Mouse (Mus musculus): ENCODE results near the gene Etv6. TPM values are rescaled to one million over a fixed set of nuclear protein-coding genes. Genes with fewer than 3 reads are reported as not detected.

Etv6 gene
- polyA plus RNA-seq, 1 experiment from 2014 or later: 20.0 TPM

- Histone ChIP-seq H3K9me3 (ENCODE audit: control insufficient read depth, low read length) (no peaks in the 10 kb centered on the region), H3K4me3 (ENCODE audit: low read depth, low read length) (no peak overlapping the region), H3K4me1 (ENCODE audit: control insufficient read depth, insufficient read depth, low read length) (no peaks in the 10 kb centered on the region), H3K36me3 (ENCODE audit: control insufficient read depth, insufficient read depth, low read length) (no peaks in the 10 kb centered on the region), H3K27me3 (ENCODE audit: control insufficient read depth, insufficient read depth, low read length) (no peaks in the 10 kb centered on the region), H3K9ac (ENCODE audit: low read length) (no peak overlapping the region), H3K27ac (replicated peaks; ENCODE audit: low read depth, low read length) (no peak overlapping the region), H3K4me2 (ENCODE audit: low read depth, severe bottlenecking) (no peak overlapping the region)
- 82% methylated on average over 1 of the region's 1 CpGs for WGBS
- DNase-seq (ENCODE audit: low spot score): no peak
- no peak for ATAC-seq (ENCODE audit: insufficient number of reproducible peaks, low FRiP score, low TSS enrichment, low read depth)
Observed at GRCm38 (mm10) chr6:134301951-134302350, 266.5 kb downstream of the Etv6 start.

- no peak overlapping the region for H3K9ac ChIP-seq (ENCODE audit: low read length)
- no peaks in the 10 kb centered on the region for H3K36me3 ChIP-seq (ENCODE audit: control insufficient read depth, insufficient read depth, low read length)
- H3K9me3 ChIP-seq (ENCODE audit: control insufficient read depth, low read length): no peaks in the 10 kb centered on the region
- no peak for ATAC-seq (ENCODE audit: insufficient number of reproducible peaks, low FRiP score, low TSS enrichment, low read depth)
- no peak for DNase-seq (ENCODE audit: low spot score)
- no peak overlapping the region for H3K27ac ChIP-seq (replicated peaks; ENCODE audit: low read depth, low read length)
- no peaks in the 10 kb centered on the region for H3K4me1 ChIP-seq (ENCODE audit: control insufficient read depth, insufficient read depth, low read length)
- WGBS: 91% methylated on average over 4 of the region's 4 CpGs
- no peak overlapping the region for H3K4me2 ChIP-seq (ENCODE audit: low read depth, severe bottlenecking)
- H3K27me3 ChIP-seq (ENCODE audit: control insufficient read depth, insufficient read depth, low read length): no peaks in the 10 kb centered on the region
- no peak overlapping the region for H3K4me3 ChIP-seq (ENCODE audit: low read depth, low read length)
Observed at GRCm38 (mm10) chr6:134311346-134311745, 275.8 kb downstream of the Etv6 start.

- no peaks in the 10 kb centered on the region for H3K9me3 ChIP-seq (ENCODE audit: control insufficient read depth, low read length)
- H3K9ac ChIP-seq (ENCODE audit: low read length): no peak overlapping the region
- no peak overlapping the region for H3K27ac ChIP-seq (replicated peaks; ENCODE audit: low read depth, low read length)
- H3K4me2 ChIP-seq (ENCODE audit: low read depth, severe bottlenecking): no peak overlapping the region
- DNase-seq (ENCODE audit: low spot score): no peak
- ATAC-seq (ENCODE audit: insufficient number of reproducible peaks, low FRiP score, low TSS enrichment, low read depth): no peak
- no peaks in the 10 kb centered on the region for H3K27me3 ChIP-seq (ENCODE audit: control insufficient read depth, insufficient read depth, low read length)
- WGBS: 92% methylated on average over 8 of the region's 8 CpGs
- H3K36me3 ChIP-seq (ENCODE audit: control insufficient read depth, insufficient read depth, low read length): no peaks in the 10 kb centered on the region
- H3K4me3 ChIP-seq (ENCODE audit: low read depth, low read length): no peak overlapping the region
- no peaks in the 10 kb centered on the region for H3K4me1 ChIP-seq (ENCODE audit: control insufficient read depth, insufficient read depth, low read length)
Observed at GRCm38 (mm10) chr6:134312571-134312970, 277.1 kb downstream of the Etv6 start.

- ATAC-seq (ENCODE audit: insufficient number of reproducible peaks, low FRiP score, low TSS enrichment, low read depth) (no peak), DNase-seq (ENCODE audit: low spot score) (no peak)
- H3K9ac ChIP-seq (ENCODE audit: low read length): no peak overlapping the region
- H3K4me1 ChIP-seq (ENCODE audit: control insufficient read depth, insufficient read depth, low read length): no peaks in the 10 kb centered on the region
- no peak overlapping the region for H3K27ac ChIP-seq (replicated peaks; ENCODE audit: low read depth, low read length)
- H3K4me2 ChIP-seq (ENCODE audit: low read depth, severe bottlenecking): no peak overlapping the region
- H3K9me3 ChIP-seq (ENCODE audit: control insufficient read depth, low read length): no peaks in the 10 kb centered on the region
- no peaks in the 10 kb centered on the region for H3K27me3 ChIP-seq (ENCODE audit: control insufficient read depth, insufficient read depth, low read length)
- H3K36me3 ChIP-seq (ENCODE audit: control insufficient read depth, insufficient read depth, low read length): no peaks in the 10 kb centered on the region
- H3K4me3 ChIP-seq (ENCODE audit: low read depth, low read length): no peak overlapping the region
- WGBS: 91% methylated on average over 13 of the region's 13 CpGs
Observed at GRCm38 (mm10) chr6:134317371-134317770, 281.9 kb downstream of the Etv6 start.

Other genes starting within 250 kb of the Etv6 start
- not detected in 2 replicates for gene Kap, start 181.9 kb upstream of the Etv6 start, polyA plus RNA-seq (2014; fragmentation: Nextera tagmentation; extraction: Ambion mirVana)